Mouse (Mus musculus) liver, embryonic 14.5 days (tissue): Measurements from ENCODE around the gene Slc35a5. TPM values are rescaled to one million over a fixed set of nuclear protein-coding genes. Genes with fewer than 3 reads are reported as not detected.

Experiments used
- ATAC-seq: fragments of 200-750 bp; cut with Nextera tagmentation; 2 replicates; pipeline ENCODE4 v1.8.0; 2017; ENCODE audit warnings: moderate number of reproducible peaks, mild to moderate bottlenecking, moderate library complexity; ENCODE audit not compliant: insufficient read depth
- DNase-seq, 3 experiments: peaks; one replicate each; pipeline ENCODE4 v3.0.0-alpha.2; 2012 to 2013; ENCODE audit warnings: low read depth in 3 of 3, low spot score in 3 of 3
- H3K27ac ChIP-seq: fragments of 300-500 bp; sonication (generic); 2 replicates; pipeline ENCODE4 v1.5.1; 2014; ENCODE audit warnings: moderate library complexity, mild to moderate bottlenecking, control low read depth, inconsistent platforms
- H3K27me3 ChIP-seq: fragments of 300-500 bp; sonication (generic); 2 replicates; pipeline ENCODE4 v1.6.1; 2014; ENCODE audit warnings: mild to moderate bottlenecking, low read length, moderate library complexity; ENCODE audit not compliant: control insufficient read depth, insufficient read depth
- H3K36me3 ChIP-seq: fragments of 300-500 bp; sonication (generic); replicated peaks from 2 replicates; pipeline ENCODE4 v1.6.1; 2014; ENCODE audit warnings: low read depth; ENCODE audit not compliant: control insufficient read depth, insufficient read depth
- H3K4me1 ChIP-seq, 2 experiments: fragments of 200-500 bp in 1 of 2; fragments of 300-500 bp in 1 of 2; sonication (generic) in 1 of 2; replicated peaks; 2 replicates each; pipeline ENCODE4 v1.6.1; 2012 to 2014; ENCODE audit warnings: antibody characterized with exemption in 1 of 2, inconsistent platforms in 1 of 2, low read length in 1 of 2; ENCODE audit not compliant: control insufficient read depth in 2 of 2, insufficient read depth in 2 of 2
- H3K4me2 ChIP-seq: fragments of 300-500 bp; sonication (generic); 2 replicates; pipeline ENCODE4 v1.6.1; 2014; ENCODE audit warnings: low read depth, mild to moderate bottlenecking, control low read depth, moderate library complexity
- H3K4me3 ChIP-seq, 2 experiments: fragments of 200-500 bp in 1 of 2; fragments of 300-500 bp in 1 of 2; sonication (generic) in 1 of 2; 2 replicates each; pipeline ENCODE4 v1.5.1; 2012 to 2014; ENCODE audit warnings: low read depth in 2 of 2, low read length in 2 of 2, mild to moderate bottlenecking in 2 of 2, control low read depth in 1 of 2, inconsistent platforms in 1 of 2, moderate library complexity in 1 of 2; ENCODE audit not compliant: insufficient read depth in 1 of 2
- H3K9ac ChIP-seq: fragments of 300-500 bp; sonication (generic); replicated peaks from 2 replicates; pipeline ENCODE4 v1.6.1; 2014; ENCODE audit warnings: mild to moderate bottlenecking, control low read depth, moderate library complexity
- H3K9me3 ChIP-seq: fragments of 300-500 bp; sonication (generic); 2 replicates; pipeline ENCODE4 v1.6.1; 2016; ENCODE audit warnings: low read length, mixed read lengths; ENCODE audit not compliant: control insufficient read depth
- CTCF ChIP-seq: IDR thresholded peaks from 2 replicates; pipeline ENCODE4 v1.5.1; 2016; ENCODE audit warnings: antibody characterized with exemption, low read depth, control low read depth
- EP300 ChIP-seq: IDR thresholded peaks from 2 replicates; pipeline ENCODE4 v1.6.1; 2016; ENCODE audit warnings: antibody characterized with exemption, low read depth
- WGBS: fragments of 180-500 bp; shearing (Covaris S2); extraction: QIAGEN DNeasy Blood & Tissue Kit; methylation state at CpG from one replicate; pipeline ENCODE4 v1.1.7; 2014; ENCODE audit not compliant: insufficient replicate concordance; 5-methylcytosine and 5-hydroxymethylcytosine counted together
- polyA plus RNA-seq, 2 experiments: library from polyadenylated mRNA; depleted of rRNA in 1 of 2; stranded (reverse) in 1 of 2; unstranded in 1 of 2; fragments of >200 nt; fragmentation: Nextera tagmentation in 1 of 2; extraction: Ambion mirVana in 1 of 2; gene quantifications; 2 replicates each; pipeline versions ENCODE4 v1.2.1 to v1.2.3; 2012 to 2014

Gene Slc35a5
- polyA plus RNA-seq, 2 experiments, result 2.5 to 4.2 TPM

- DNase-seq, result no peak
- no peak for TF ChIP-seq EP300
- TF ChIP-seq CTCF, result no peak
- Histone ChIP-seq H3K4me1 (no peaks in the 10 kb centered on the region; a peak in 1 of 4 replicates), H3K27ac (no peak overlapping the region), H3K36me3 (no peaks in the 10 kb centered on the region), H3K9ac (no peak overlapping the region), H3K4me2 (no peak overlapping the region), H3K9me3 (no peaks in the 10 kb centered on the region), H3K27me3 (no peaks in the 10 kb centered on the region), H3K4me3 (no peak overlapping the region)
- no peak for ATAC-seq
- 40% methylated on average over 3 of the region's 3 CpGs for WGBS
These were observed 57.6 kb downstream of the Slc35a5 start for GRCm38 (mm10) chr16:45100892-45101291.

- no peaks in the 10 kb centered on the region; a peak in 1 of 4 replicates for H3K4me1 ChIP-seq
- TF ChIP-seq CTCF, result no peak
- no peak for TF ChIP-seq EP300
- H3K4me3 ChIP-seq, result no peak overlapping the region
- H3K9me3 ChIP-seq, result no peaks in the 10 kb centered on the region
- H3K27me3 ChIP-seq, result no peaks in the 10 kb centered on the region
- ATAC-seq, result no peak
- DNase-seq, result no peak
- H3K36me3 ChIP-seq, result no peaks in the 10 kb centered on the region
- no peak overlapping the region for H3K9ac ChIP-seq
- H3K4me2 ChIP-seq, result no peak overlapping the region
- 65% methylated on average over 6 of the region's 6 CpGs for WGBS
- no peak overlapping the region for H3K27ac ChIP-seq
These were observed 59.7 kb downstream of the Slc35a5 start for GRCm38 (mm10) chr16:45098886-45099210.

DNA sequence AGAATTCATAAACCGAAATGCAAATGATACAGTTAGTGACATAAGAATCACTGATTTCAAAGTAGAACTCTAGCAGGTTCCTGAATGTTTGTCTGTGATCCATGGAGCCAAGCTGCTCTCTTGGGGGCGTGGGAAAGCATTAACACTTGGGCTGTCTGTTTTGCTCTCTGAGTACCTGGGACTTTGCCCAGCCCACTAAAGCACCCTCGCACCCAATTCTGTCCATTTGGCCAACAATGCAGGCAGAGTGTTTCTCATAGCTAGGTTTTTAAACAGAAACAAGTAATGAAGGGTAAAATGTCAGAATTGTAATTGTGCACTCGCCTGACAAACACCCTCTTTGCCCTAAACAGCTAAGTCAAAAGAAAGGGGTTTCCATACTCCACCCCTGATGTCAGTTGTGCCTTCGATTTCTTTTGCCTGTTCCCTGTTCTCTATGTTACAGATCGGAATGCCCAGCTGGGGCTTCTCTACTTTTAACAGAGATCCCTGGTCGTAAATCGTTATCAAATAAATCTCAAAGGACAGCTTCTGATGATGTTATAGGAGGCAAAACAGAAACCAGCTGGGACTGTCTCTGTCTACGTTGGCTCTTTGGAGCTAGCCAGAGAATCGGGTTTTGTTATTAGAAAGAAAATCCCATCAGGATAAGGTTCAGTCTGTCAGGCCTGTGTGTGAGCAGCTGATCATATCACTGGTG, 60.2 kb downstream of the Slc35a5 start:
- Histone ChIP-seq H3K9ac (no peak overlapping the region), H3K4me1 (no peaks in the 10 kb centered on the region; a peak in 1 of 4 replicates), H3K4me2 (no peak overlapping the region), H3K27me3 (no peaks in the 10 kb centered on the region), H3K9me3 (no peaks in the 10 kb centered on the region), H3K4me3 (no peak overlapping the region), H3K27ac (no peak overlapping the region), H3K36me3 (no peaks in the 10 kb centered on the region)
- ATAC-seq (no peak), DNase-seq (no peak)
- 55% methylated on average over 10 of the region's 10 CpGs for WGBS
- no peak for TF ChIP-seq CTCF
- TF ChIP-seq EP300, result no peak

GRCm38 (mm10) chr16:45097467-45097866, 61.0 kb downstream of the Slc35a5 start:
- TF ChIP-seq EP300 (no peak), CTCF (no peak)
- H3K9ac ChIP-seq, result no peak overlapping the region
- ATAC-seq (no peak), DNase-seq (no peak)
- no peaks in the 10 kb centered on the region; a peak in 1 of 4 replicates for H3K4me1 ChIP-seq
- 79% methylated on average over 2 of the region's 2 CpGs for WGBS
- H3K27ac ChIP-seq, result no peak overlapping the region
- H3K9me3 ChIP-seq, result no peaks in the 10 kb centered on the region
- H3K27me3 ChIP-seq, result no peaks in the 10 kb centered on the region
- H3K4me3 ChIP-seq, result no peak overlapping the region
- H3K36me3 ChIP-seq, result no peaks in the 10 kb centered on the region
- H3K4me2 ChIP-seq, result no peak overlapping the region

DNA sequence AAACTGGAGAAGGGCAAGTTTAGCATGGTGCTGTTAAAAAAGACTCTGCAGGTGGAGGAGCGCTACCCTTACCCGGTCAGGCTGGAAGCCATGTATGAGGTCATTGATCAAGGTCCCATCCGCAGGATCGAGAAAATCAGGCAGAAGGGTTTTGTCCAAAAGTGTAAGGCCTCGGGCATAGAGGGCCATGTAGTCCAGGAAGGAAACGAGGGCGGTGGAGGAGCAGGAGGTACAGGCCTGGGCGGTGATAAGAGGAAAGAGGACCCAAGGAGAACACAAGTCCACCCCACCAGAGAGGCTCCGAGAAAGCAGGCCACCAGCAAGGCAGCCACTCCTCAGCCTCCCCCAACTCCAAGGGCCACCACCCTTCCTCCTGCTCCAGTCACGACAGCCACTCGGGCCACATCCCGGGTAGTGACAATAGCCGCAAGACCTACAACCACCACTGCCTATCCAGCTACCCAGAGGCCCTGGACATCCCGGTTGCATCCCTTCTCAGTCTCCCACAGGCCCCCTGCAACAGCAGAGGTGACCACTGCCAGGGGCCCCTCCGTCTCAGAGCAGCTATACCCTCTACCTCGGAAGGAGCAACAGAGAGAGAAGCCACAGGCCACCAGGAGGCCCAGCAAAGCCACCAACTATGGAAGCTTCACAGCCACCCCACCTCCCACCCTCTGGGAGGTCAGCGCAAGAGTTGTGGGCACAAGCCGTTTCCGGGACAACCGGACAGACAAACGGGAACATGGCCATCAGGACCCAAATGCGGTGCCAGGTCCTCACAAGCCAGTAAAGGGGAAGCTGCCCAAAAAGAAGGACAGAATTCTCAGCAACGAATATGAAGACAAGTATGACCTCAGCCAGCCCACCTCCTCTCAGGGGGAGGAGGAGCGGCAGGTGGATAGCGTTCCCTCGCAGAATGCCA, 62.7 kb downstream of the Slc35a5 start:
- H3K4me2 ChIP-seq, result no peak overlapping the region
- no peak overlapping the region for H3K27ac ChIP-seq
- H3K4me3 ChIP-seq, result no peak overlapping the region
- no peak for TF ChIP-seq EP300
- no peak for TF ChIP-seq CTCF
- H3K9me3 ChIP-seq, result no peaks in the 10 kb centered on the region
- ATAC-seq (no peak), DNase-seq (no peak)
- H3K36me3 ChIP-seq, result no peaks in the 10 kb centered on the region
- H3K4me1 ChIP-seq, result no peaks in the 10 kb centered on the region; a peak in 1 of 4 replicates
- no peak overlapping the region for H3K9ac ChIP-seq
- 54% methylated on average over 26 of the region's 26 CpGs for WGBS
- H3K27me3 ChIP-seq, result no peaks in the 10 kb centered on the region
